Mouse (Mus musculus): ENCODE data around the gene Elp4.

- TF ChIP-seq CTCF (conservative IDR thresholded peaks at IDR 0.05; ENCODE audit: low read length) (no peak), NANOG (IDR thresholded peaks at IDR 0.05; ENCODE audit: borderline replicate concordance, low read length) (no peak), POU5F1 (IDR thresholded peaks at IDR 0.05; ENCODE audit: borderline replicate concordance, low read length) (no peak)
Measured at GRCm38 (mm10) chr2:105910611-105911010, 6.2 kb upstream of the Elp4 start.

Measured in E14TG2a.4 (cell line).